Mouse (Mus musculus): Measurements from ENCODE around the gene Ugcg. TPM values are rescaled to one million over a fixed set of nuclear protein-coding genes. Genes with fewer than 3 reads are reported as not detected.

The Ugcg gene
- total RNA-seq, 2 experiments from 2014 or later, result 26.8 to 29.2 TPM

- no peak for DNase-seq
Measured at GRCm38 (mm10) chr4:59231266-59232055, 42.4 kb downstream of the Ugcg start.

- DNase-seq, result no peak
Measured at GRCm38 (mm10) chr4:59234014-59234413, 45.0 kb downstream of the Ugcg start.

- DNase-seq, result no peak
Measured at GRCm38 (mm10) chr4:59234451-59235216, 45.6 kb downstream of the Ugcg start.

GRCm38 (mm10) chr4:59236362-59236761 is 47.3 kb downstream of the Ugcg start:
- no peak for DNase-seq

GRCm38 (mm10) chr4:59238641-59239311 is 49.7 kb downstream of the Ugcg start:
- no peak for DNase-seq

- DNase-seq, result peak; percentile 36
Measured at GRCm38 (mm10) chr4:59239312-59239728, 50.3 kb downstream of the Ugcg start.

- DNase-seq, result no peak
Measured at GRCm38 (mm10) chr4:59240160-59240559, 51.1 kb downstream of the Ugcg start.

GRCm38 (mm10) chr4:59241096-59241495 is 52.0 kb downstream of the Ugcg start:
- DNase-seq, result no peak

- DNase-seq, result no peak
Measured at GRCm38 (mm10) chr4:59242221-59242620, 53.2 kb downstream of the Ugcg start.

- no peak for DNase-seq
Measured at GRCm38 (mm10) chr4:59243802-59244493, 54.9 kb downstream of the Ugcg start.

- no peak for DNase-seq
Measured at GRCm38 (mm10) chr4:59244791-59245555, 55.9 kb downstream of the Ugcg start.

- DNase-seq, result no peak
Measured at GRCm38 (mm10) chr4:59245776-59246175, 56.7 kb downstream of the Ugcg start.

- no peak for DNase-seq
Measured at GRCm38 (mm10) chr4:59247545-59247944, 58.5 kb downstream of the Ugcg start.

GRCm38 (mm10) chr4:59248035-59248434 is 59.0 kb downstream of the Ugcg start:
- DNase-seq, result no peak

GRCm38 (mm10) chr4:59252386-59253054 is 63.5 kb downstream of the Ugcg start:
- DNase-seq, result no peak

GRCm38 (mm10) chr4:59253055-59253434 is 64.0 kb downstream of the Ugcg start:
- DNase-seq, result no peak

- DNase-seq, result no peak
Measured at GRCm38 (mm10) chr4:59254397-59254796, 65.3 kb downstream of the Ugcg start.

GRCm38 (mm10) chr4:59255988-59256387 is 66.9 kb downstream of the Ugcg start:
- no peak for DNase-seq

- DNase-seq, result no peak
Measured at GRCm38 (mm10) chr4:59257866-59258265, 68.8 kb downstream of the Ugcg start.

GRCm38 (mm10) chr4:59258771-59259170 is 69.7 kb downstream of the Ugcg start:
- DNase-seq, result no peak

GRCm38 (mm10) chr4:59259806-59260205 is 70.7 kb downstream of the Ugcg start:
- no peak for DNase-seq

All from heart, postnatal 4 days (tissue).